Mouse (Mus musculus) ES-E14 (cell line): Measurements from ENCODE around the gene Prickle1.

Experiments
- CHD2 ChIP-seq: IDR thresholded peaks from 2 replicates; pipeline ENCODE4 v1.6.1; 2014; ENCODE audit warnings: mild to moderate bottlenecking, low read depth, low read length, inconsistent platforms
- MAFK ChIP-seq: IDR thresholded peaks from 2 replicates; pipeline ENCODE4 v1.6.1; 2014; ENCODE audit warnings: mild to moderate bottlenecking, low read depth, low read length, inconsistent platforms; ENCODE audit not compliant: insufficient read depth
- ZC3H11A ChIP-seq: IDR thresholded peaks from 2 replicates; pipeline ENCODE4 v1.6.1; 2012; ENCODE audit warnings: low read depth, mild to moderate bottlenecking, inconsistent platforms, low read length, borderline replicate concordance
- ZNF384 ChIP-seq: IDR thresholded peaks from 2 replicates; pipeline ENCODE4 v1.6.1; 2012; ENCODE audit warnings: low read depth, low read length, inconsistent platforms

DNA sequence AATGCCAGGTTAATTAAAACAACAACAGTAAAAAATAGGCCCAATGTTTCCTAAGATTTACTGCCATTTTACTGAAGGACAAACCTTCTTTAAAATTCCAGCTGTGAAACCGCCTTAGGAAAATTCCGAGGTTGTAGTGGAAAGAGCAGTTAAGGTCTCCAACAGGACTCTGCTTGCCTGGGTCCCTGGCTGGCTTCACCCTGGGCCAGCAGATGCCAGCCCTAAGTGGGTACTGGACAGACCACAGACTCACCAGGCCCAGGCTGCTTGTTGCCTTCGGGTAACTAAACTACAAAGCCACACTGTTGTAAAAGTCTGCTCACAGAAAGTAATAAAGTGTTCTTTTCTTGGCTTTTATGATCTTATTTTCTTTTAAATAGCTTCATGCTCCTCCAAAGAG lies 26.8 kb downstream of the Prickle1 start:
- no peak for TF ChIP-seq ZC3H11A
- TF ChIP-seq ZNF384 = no peak
- no peak for TF ChIP-seq MAFK
- TF ChIP-seq CHD2 = no peak
